Comparison of ENCODE assay signal across 29 mouse cellular contexts in the genomic region with DNA sequence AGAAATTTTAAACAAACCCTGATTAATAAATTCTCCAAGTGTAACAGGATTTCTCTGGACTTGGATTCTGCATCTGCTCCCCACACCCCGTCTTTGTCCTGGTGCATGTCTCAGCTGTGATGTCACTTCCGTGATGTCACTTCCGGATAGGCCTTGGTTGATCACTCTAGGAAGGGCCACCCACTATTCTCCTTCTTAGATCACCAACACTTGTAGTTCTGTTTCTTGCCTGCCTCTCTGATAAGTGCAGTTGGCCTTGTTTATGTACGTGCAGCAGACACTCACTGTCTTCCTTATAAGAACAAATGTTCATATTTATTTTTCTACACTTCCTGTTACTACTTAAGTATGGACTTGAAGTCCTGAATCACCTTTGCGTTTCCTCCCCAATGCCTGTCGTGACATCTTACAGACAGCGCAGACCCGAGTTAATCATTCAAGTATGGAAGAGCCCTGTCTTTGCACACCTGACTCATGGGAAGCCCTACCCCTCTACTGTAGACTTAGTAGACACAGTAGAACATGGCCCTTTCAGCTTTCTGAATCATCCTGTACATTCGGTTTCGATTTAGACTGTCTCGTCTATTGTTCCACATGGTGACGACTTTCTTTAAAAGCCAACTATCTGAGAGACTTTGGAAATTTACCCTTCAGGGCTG. TPM values are rescaled to one million over a fixed set of nuclear protein-coding genes. Genes with fewer than 3 reads are reported as not detected.
DNase-seq lines count a peak whose midpoint lies in the region; ATAC-seq lines count a peak whose summit lies in the region.
"Had no signal": no experiment of that assay in that cellular context is flagged by ENCODE, and none has a peak within 500 bp of the region (broad histone marks: within the 10 kb centered on the region; RNA-seq: fewer than 3 reads in every experiment).

No protein-coding gene starts in this region.

- intact Hi-C loops in gastrocnemius, postnatal 14 days (cut with DNase I; ENCODE audit: low total_unique reads) = no loop called here

- no peaks in the 10 kb centered on the region for H3K36me3 ChIP-seq in intestine, embryonic 14.5 days (ENCODE audit: control insufficient read depth, insufficient read depth, low read length)
- H3K36me3 ChIP-seq in intestine, embryonic 16.5 days (ENCODE audit: control insufficient read depth, insufficient read depth, low read length) = no peaks in the 10 kb centered on the region
- H3K36me3 ChIP-seq in stomach, embryonic 16.5 days (ENCODE audit: control insufficient read depth, insufficient read depth, low read length) = no peaks in the 10 kb centered on the region
- no peaks in the 10 kb centered on the region for H3K36me3 ChIP-seq in forebrain, embryonic 13.5 days (ENCODE audit: poor library complexity, severe bottlenecking)
- H3K36me3 ChIP-seq: forebrain, embryonic 10.5 days; heart, embryonic 10.5 days; heart, embryonic 13.5 days; hindbrain, embryonic 12.5 days; hindbrain, embryonic 15.5 days had no signal

- no peak overlapping the region for H3K4me3 ChIP-seq in intestine, embryonic 14.5 days (ENCODE audit: low read depth, low read length)
- H3K4me3 ChIP-seq in intestine, embryonic 16.5 days (ENCODE audit: low read length) = no peak overlapping the region
- no peak overlapping the region for H3K4me3 ChIP-seq in stomach, embryonic 16.5 days (replicated peaks; ENCODE audit: low read length)
- H3K4me3 ChIP-seq in forebrain, embryonic 13.5 days = no peak overlapping the region
- H3K4me3 ChIP-seq: forebrain, embryonic 10.5 days; gastrocnemius, adult 2 months; heart, adult 2 months; heart, embryonic 10.5 days; heart, embryonic 13.5 days; hindbrain, embryonic 12.5 days; hindbrain, embryonic 15.5 days had no signal

- no peak overlapping the region for H3K27ac ChIP-seq in intestine, embryonic 14.5 days (ENCODE audit: low read depth)
- H3K27ac ChIP-seq in intestine, embryonic 16.5 days (ENCODE audit: low read length) = no peak overlapping the region
- no peak overlapping the region for H3K27ac ChIP-seq in stomach, embryonic 16.5 days (ENCODE audit: low read length)
- no peak overlapping the region for H3K27ac ChIP-seq in forebrain, embryonic 13.5 days
- H3K27ac ChIP-seq: forebrain, embryonic 10.5 days; gastrocnemius, adult 2 months; heart, adult 2 months; heart, embryonic 10.5 days; heart, embryonic 13.5 days; hindbrain, embryonic 12.5 days; hindbrain, embryonic 15.5 days had no signal

- 0 out of 2 replicates have a peak, but pooled peaks have one; percentile 57 for ATAC-seq in intestine, embryonic 14.5 days (replicated peaks; ENCODE audit: low FRiP score, low TSS enrichment, low read depth)
- ATAC-seq in intestine, embryonic 16.5 days = peak; percentile 83
- ATAC-seq in stomach, embryonic 16.5 days (ENCODE audit: insufficient read depth, low FRiP score) = peak; percentile 25; the same call in 1 of the 2 replicates
- ATAC-seq in forebrain, embryonic 13.5 days = no peak
- ATAC-seq: forebrain, embryonic 14.5 days; forebrain, postnatal 0 days had no signal

- H3K9me3 ChIP-seq in intestine, embryonic 14.5 days (ENCODE audit: control insufficient read depth, low read length) = no peaks in the 10 kb centered on the region
- H3K9me3 ChIP-seq in intestine, embryonic 16.5 days (ENCODE audit: control insufficient read depth, low read length) = no peaks in the 10 kb centered on the region
- no peaks in the 10 kb centered on the region for H3K9me3 ChIP-seq in stomach, embryonic 16.5 days (replicated peaks; ENCODE audit: control insufficient read depth, low read length)
- H3K9me3 ChIP-seq in forebrain, embryonic 13.5 days (replicated peaks) = no peaks in the 10 kb centered on the region
- H3K9me3 ChIP-seq: forebrain, embryonic 10.5 days; heart, embryonic 10.5 days; heart, embryonic 13.5 days; hindbrain, embryonic 12.5 days; hindbrain, embryonic 15.5 days had no signal

- no peaks in the 10 kb centered on the region for H3K4me1 ChIP-seq in intestine, embryonic 14.5 days (replicated peaks; ENCODE audit: control insufficient read depth, insufficient read depth, low read length)
- H3K4me1 ChIP-seq in intestine, embryonic 16.5 days (ENCODE audit: control insufficient read depth, insufficient read depth, low read length) = no peaks in the 10 kb centered on the region
- H3K4me1 ChIP-seq in stomach, embryonic 16.5 days (ENCODE audit: control insufficient read depth, insufficient read depth, low read length) = no peaks in the 10 kb centered on the region
- no peaks in the 10 kb centered on the region for H3K4me1 ChIP-seq in forebrain, embryonic 13.5 days
- H3K4me1 ChIP-seq: forebrain, embryonic 10.5 days; heart, embryonic 10.5 days; heart, embryonic 13.5 days; hindbrain, embryonic 12.5 days; hindbrain, embryonic 15.5 days had no signal

- no peaks in the 10 kb centered on the region for H3K27me3 ChIP-seq in intestine, embryonic 14.5 days (replicated peaks; ENCODE audit: control insufficient read depth, insufficient read depth, low read length)
- H3K27me3 ChIP-seq in intestine, embryonic 16.5 days (replicated peaks; ENCODE audit: control insufficient read depth, insufficient read depth, low read length) = no peaks in the 10 kb centered on the region
- H3K27me3 ChIP-seq in stomach, embryonic 16.5 days (ENCODE audit: control insufficient read depth, insufficient read depth, low read length) = no peaks in the 10 kb centered on the region
- H3K27me3 ChIP-seq in forebrain, embryonic 13.5 days = peaks cover under 1% of the 10 kb centered on the region; the same call in 1 of the 2 replicates
- H3K27me3 ChIP-seq: hindbrain, embryonic 15.5 days had no signal

- 88% methylated on average over 12 of the region's 12 CpGs for WGBS in intestine, embryonic 14.5 days
- WGBS in intestine, embryonic 16.5 days = 80% methylated on average over 12 of the region's 12 CpGs
- WGBS in stomach, embryonic 16.5 days = 88% methylated on average over 12 of the region's 12 CpGs
- 92% methylated on average over 12 of the region's 12 CpGs for WGBS in forebrain, embryonic 13.5 days

- H3K9ac ChIP-seq in intestine, embryonic 14.5 days (ENCODE audit: low read length) = no peak overlapping the region
- no peak overlapping the region for H3K9ac ChIP-seq in intestine, embryonic 16.5 days (ENCODE audit: low read depth, low read length)
- H3K9ac ChIP-seq in stomach, embryonic 16.5 days (ENCODE audit: low read length) = no peak overlapping the region
- H3K9ac ChIP-seq in forebrain, embryonic 13.5 days = no peak overlapping the region
- H3K9ac ChIP-seq: forebrain, postnatal 0 days; heart, embryonic 13.5 days; hindbrain, embryonic 12.5 days; hindbrain, embryonic 15.5 days had no signal

- no peak overlapping the region for H3K4me2 ChIP-seq in intestine, embryonic 14.5 days (ENCODE audit: low read length)
- H3K4me2 ChIP-seq in intestine, embryonic 16.5 days (ENCODE audit: low read depth, low read length) = no peak overlapping the region
- no peak overlapping the region for H3K4me2 ChIP-seq in stomach, embryonic 16.5 days (ENCODE audit: low read depth, low read length)
- no peak overlapping the region for H3K4me2 ChIP-seq in forebrain, embryonic 13.5 days
- H3K4me2 ChIP-seq: heart, embryonic 13.5 days; hindbrain, embryonic 12.5 days; hindbrain, embryonic 15.5 days had no signal

- DNase-seq in intestine, embryonic 14.5 days (ENCODE audit: low spot score) = no peak
- DNase-seq in layer of hippocampus, adult 8-10 months (ENCODE audit: low spot score in 2 of 2) = no peak
- DNase-seq in gastrocnemius, postnatal 14 days = no peak
- DNase-seq: adrenal gland, postnatal 10 days; adrenal gland, postnatal 36 days; cerebellum, adult 18-20 months; cerebellum, adult 9-10 months; cerebellum, postnatal 14 days; forebrain, postnatal 0 days; gastrocnemius, adult 2 months; gastrocnemius, postnatal 25 days; heart, adult 2 months; heart, postnatal 14 days had no signal

RNA-seq across cellular contexts. Expression of a gene that starts 4.7 kb away (rescaled TPM):
- polyA plus RNA-seq in intestine, embryonic 14.5 days (2014; fragmentation: Nextera tagmentation; extraction: Ambion mirVana) = 0.11 and 0.78 TPM in 2 replicates
- 2.3 and 2.6 TPM in 2 replicates for polyA plus RNA-seq in intestine, embryonic 16.5 days (2015; fragmentation: Nextera tagmentation; extraction: Ambion mirVana)
- polyA plus RNA-seq in stomach, embryonic 16.5 days (2015; fragmentation: Nextera tagmentation; extraction: Ambion mirVana) = 0.08 and 0.10 TPM in 2 replicates
- total RNA-seq in layer of hippocampus, adult 8-10 months (2022) = under 1 TPM in 1 of 4 experiments, not detected in 3; 0.31 TPM
- total RNA-seq in gastrocnemius, postnatal 14 days (2021) = not detected
- not detected in 2 replicates for polyA plus RNA-seq in forebrain, embryonic 13.5 days (2015; fragmentation: Nextera tagmentation; extraction: Ambion mirVana)
- total RNA-seq: adrenal gland, postnatal 10 days; gastrocnemius, adult 2 months; gastrocnemius, postnatal 25 days; heart, adult 2 months; heart, postnatal 14 days; hematopoietic stem cell, adult 5-6 weeks had no signal
- polyA plus RNA-seq: embryonic facial prominence, embryonic 11.5 days; embryonic facial prominence, embryonic 14.5 days; forebrain, embryonic 10.5 days; forebrain, embryonic 14.5 days; gonadal fat pad, adult 2 months; heart, adult 2 months; heart, embryonic 10.5 days; heart, embryonic 13.5 days; hindbrain, embryonic 12.5 days had no signal

RNA-seq across cellular contexts. Expression of a gene that starts 12.7 kb away (rescaled TPM):
- 21.4 and 25.7 TPM in 2 replicates for polyA plus RNA-seq in intestine, embryonic 14.5 days (2014; fragmentation: Nextera tagmentation; extraction: Ambion mirVana)
- 63.1 and 69.7 TPM in 2 replicates for polyA plus RNA-seq in intestine, embryonic 16.5 days (2015; fragmentation: Nextera tagmentation; extraction: Ambion mirVana)
- polyA plus RNA-seq in stomach, embryonic 16.5 days (2015; fragmentation: Nextera tagmentation; extraction: Ambion mirVana) = 5.3 and 6.3 TPM in 2 replicates
- not detected for total RNA-seq in layer of hippocampus, adult 8-10 months (2022)
- total RNA-seq in gastrocnemius, postnatal 14 days (2021) = not detected
- polyA plus RNA-seq in forebrain, embryonic 13.5 days (2015; fragmentation: Nextera tagmentation; extraction: Ambion mirVana) = not detected in 2 replicates
- total RNA-seq: adrenal gland, adult 18-20 months; adrenal gland, postnatal 10 days; adrenal gland, postnatal 36 days; ES-E14; forebrain, postnatal 0 days; gastrocnemius, adult 2 months; gastrocnemius, postnatal 25 days; heart, adult 2 months; heart, postnatal 14 days; hematopoietic stem cell, adult 5-6 weeks had no signal
- polyA plus RNA-seq: embryonic facial prominence, embryonic 11.5 days; embryonic facial prominence, embryonic 14.5 days; forebrain, embryonic 10.5 days; forebrain, embryonic 14.5 days; frontal cortex, adult 2 months; heart, adult 2 months; heart, embryonic 10.5 days; heart, embryonic 13.5 days; hindbrain, embryonic 12.5 days; hindbrain, embryonic 15.5 days had no signal

RNA-seq across cellular contexts. Expression of a gene that starts 15.9 kb away (rescaled TPM):
- polyA plus RNA-seq in intestine, embryonic 14.5 days (2014; fragmentation: Nextera tagmentation; extraction: Ambion mirVana) = 0.97 and 1.6 TPM in 2 replicates
- 3.3 and 5.7 TPM in 2 replicates for polyA plus RNA-seq in intestine, embryonic 16.5 days (2015; fragmentation: Nextera tagmentation; extraction: Ambion mirVana)
- 12.0 and 12.4 TPM in 2 replicates for polyA plus RNA-seq in stomach, embryonic 16.5 days (2015; fragmentation: Nextera tagmentation; extraction: Ambion mirVana)
- not detected for total RNA-seq in layer of hippocampus, adult 8-10 months (2022)
- total RNA-seq in gastrocnemius, postnatal 14 days (2021) = not detected
- 1.2 and 2.1 TPM in 2 replicates for polyA plus RNA-seq in forebrain, embryonic 13.5 days (2015; fragmentation: Nextera tagmentation; extraction: Ambion mirVana)
- total RNA-seq: ES-E14; forebrain, postnatal 0 days; gastrocnemius, adult 2 months had no signal

RNA-seq across cellular contexts. Expression of a gene that starts 18.3 kb away (rescaled TPM):
- 1.2 and 1.3 TPM in 2 replicates for polyA plus RNA-seq in intestine, embryonic 14.5 days (2014; fragmentation: Nextera tagmentation; extraction: Ambion mirVana)
- polyA plus RNA-seq in intestine, embryonic 16.5 days (2015; fragmentation: Nextera tagmentation; extraction: Ambion mirVana) = 8.5 and 11.6 TPM in 2 replicates
- 0.83 and 1.2 TPM in 2 replicates for polyA plus RNA-seq in stomach, embryonic 16.5 days (2015; fragmentation: Nextera tagmentation; extraction: Ambion mirVana)
- not detected for total RNA-seq in layer of hippocampus, adult 8-10 months (2022)
- total RNA-seq in gastrocnemius, postnatal 14 days (2021) = not detected
- 0.30 and 0.41 TPM in 2 replicates for polyA plus RNA-seq in forebrain, embryonic 13.5 days (2015; fragmentation: Nextera tagmentation; extraction: Ambion mirVana)
- total RNA-seq: adrenal gland, adult 18-20 months; adrenal gland, postnatal 10 days; ES-E14; gastrocnemius, adult 2 months; gastrocnemius, postnatal 25 days; heart, adult 2 months; heart, postnatal 14 days; hematopoietic stem cell, adult 5-6 weeks had no signal
- polyA plus RNA-seq: gonadal fat pad, adult 2 months; heart, embryonic 10.5 days had no signal

RNA-seq across cellular contexts. Expression of a gene that starts 48.3 kb away (rescaled TPM):
- 40.0 and 41.9 TPM in 2 replicates for polyA plus RNA-seq in intestine, embryonic 14.5 days (2014; fragmentation: Nextera tagmentation; extraction: Ambion mirVana)
- 36.5 and 39.2 TPM in 2 replicates for polyA plus RNA-seq in intestine, embryonic 16.5 days (2015; fragmentation: Nextera tagmentation; extraction: Ambion mirVana)
- 39.9 and 41.3 TPM in 2 replicates for polyA plus RNA-seq in stomach, embryonic 16.5 days (2015; fragmentation: Nextera tagmentation; extraction: Ambion mirVana)
- total RNA-seq in layer of hippocampus, adult 8-10 months (2022) = 10 to 100 TPM; 22.1 to 26.5 (median 23.2) TPM
- total RNA-seq in gastrocnemius, postnatal 14 days (2021) = 10 to 100 TPM; 14.7 to 15.7 TPM
- 34.4 and 39.2 TPM in 2 replicates for polyA plus RNA-seq in forebrain, embryonic 13.5 days (2015; fragmentation: Nextera tagmentation; extraction: Ambion mirVana)
